Mouse (Mus musculus): ENCODE data around the gene Dexi.

Dexi gene

DNA sequence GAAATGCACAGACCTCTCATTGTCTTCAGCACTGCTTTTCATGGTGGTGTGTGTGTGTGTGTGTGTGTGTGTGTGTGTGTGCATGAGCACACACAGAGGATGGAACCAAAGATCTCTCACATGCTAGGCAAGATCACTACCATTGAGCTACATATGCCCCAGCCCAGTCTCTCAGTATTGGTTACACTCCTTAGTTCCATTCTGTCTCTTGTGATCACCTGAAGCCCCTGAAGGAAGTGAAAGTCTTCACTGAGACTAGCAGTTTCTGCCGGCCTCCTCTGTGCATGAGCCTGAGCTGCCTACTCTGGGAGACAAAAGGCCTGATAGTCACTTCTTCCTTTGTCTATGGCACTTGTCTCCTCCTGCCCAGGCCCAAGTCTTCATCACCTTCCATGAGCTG lies 43.7 kb downstream of the Dexi start:
- no peak for DNase-seq (ENCODE audit: low spot score in 2 of 2)

DNA sequence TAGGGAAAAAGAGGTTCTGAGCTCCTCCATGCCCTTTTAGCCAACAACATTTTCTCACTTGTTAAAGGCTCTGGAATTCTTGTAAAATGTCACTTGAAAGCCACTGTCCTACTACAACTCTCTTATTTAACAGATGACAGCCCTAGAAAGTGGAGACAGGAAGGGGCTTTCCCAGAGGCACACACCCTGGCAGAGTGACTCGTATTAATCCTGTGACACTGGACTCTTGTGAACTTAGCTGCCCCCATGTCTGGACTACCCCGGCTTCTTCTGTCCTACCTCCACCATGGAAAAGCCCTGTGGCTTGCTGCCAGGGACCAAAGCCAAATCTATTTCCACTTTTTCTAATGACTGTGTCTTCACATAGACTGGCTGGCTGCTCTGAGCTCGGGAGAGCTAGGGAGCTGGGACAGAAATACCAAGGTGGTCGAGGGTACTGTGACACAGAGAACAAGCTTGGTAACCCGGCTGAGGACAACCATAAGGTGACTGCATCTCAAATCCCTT lies 44.7 kb downstream of the Dexi start:
- no peak for DNase-seq (ENCODE audit: low spot score in 2 of 2)

DNA sequence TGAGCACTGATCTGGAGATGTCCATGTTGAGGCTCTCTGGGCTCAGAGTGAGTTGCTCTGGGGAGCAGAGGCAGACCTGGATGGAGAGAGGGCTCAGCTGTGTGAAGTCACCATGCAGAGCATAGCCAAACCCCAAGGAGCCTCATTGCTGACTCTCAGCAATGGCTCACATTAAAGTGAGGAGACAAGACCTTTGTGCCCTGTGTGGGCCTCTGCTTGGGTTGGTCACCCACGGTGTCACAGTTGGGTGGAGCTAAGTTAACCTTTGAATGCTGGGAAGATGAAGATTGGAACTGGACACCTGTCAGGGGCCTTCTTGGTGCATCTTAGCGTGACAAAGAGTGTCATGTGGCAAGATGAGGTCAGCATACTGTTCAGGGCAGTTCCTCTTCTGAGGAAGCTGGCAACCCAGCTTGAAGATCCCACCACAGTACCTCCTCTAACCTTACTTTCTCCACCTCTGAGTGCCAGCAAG lies 47.0 kb downstream of the Dexi start:
- DNase-seq (ENCODE audit: low spot score in 2 of 2) = no peak

DNA sequence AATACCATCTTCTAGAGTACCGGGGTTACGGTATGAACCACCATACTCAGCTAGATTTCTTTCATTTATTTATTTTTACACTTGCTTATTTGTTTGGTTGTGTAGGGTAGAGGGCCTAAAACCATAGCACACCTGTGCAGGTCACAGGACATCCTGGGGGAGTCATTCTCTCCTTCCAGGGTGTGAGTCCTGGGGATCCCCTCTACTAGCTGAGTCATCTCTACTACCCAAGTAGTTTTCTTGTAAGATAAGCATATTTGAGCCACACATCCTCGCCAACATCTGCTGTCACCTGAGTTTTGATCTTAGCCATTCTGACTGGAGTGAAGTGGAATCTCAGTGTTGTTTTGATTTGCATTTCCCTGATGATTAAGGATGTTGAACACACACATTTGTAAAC lies 50.3 kb downstream of the Dexi start:
- no peak for DNase-seq (ENCODE audit: low spot score in 2 of 2)

DNA sequence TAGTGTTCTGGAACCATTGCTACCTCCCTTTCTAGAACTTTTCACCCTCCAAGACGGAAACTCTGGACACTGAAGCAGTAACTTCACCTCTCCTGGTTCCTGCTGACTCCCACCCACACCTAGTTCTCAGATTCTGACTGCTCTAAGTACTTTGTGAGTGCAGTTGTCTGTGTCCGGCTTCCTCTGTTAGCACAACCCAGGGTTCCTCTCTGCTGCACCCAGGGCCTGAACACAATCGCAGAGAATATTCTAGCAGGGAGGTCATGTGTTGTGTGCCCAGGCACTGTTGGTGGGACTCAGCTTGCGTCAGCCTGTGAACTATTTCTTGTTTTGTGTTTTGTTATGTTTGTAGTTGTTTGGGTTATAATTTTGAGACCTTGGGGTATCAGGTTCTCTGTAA lies 51.1 kb downstream of the Dexi start:
- DNase-seq (ENCODE audit: low spot score in 2 of 2) = no peak

DNA sequence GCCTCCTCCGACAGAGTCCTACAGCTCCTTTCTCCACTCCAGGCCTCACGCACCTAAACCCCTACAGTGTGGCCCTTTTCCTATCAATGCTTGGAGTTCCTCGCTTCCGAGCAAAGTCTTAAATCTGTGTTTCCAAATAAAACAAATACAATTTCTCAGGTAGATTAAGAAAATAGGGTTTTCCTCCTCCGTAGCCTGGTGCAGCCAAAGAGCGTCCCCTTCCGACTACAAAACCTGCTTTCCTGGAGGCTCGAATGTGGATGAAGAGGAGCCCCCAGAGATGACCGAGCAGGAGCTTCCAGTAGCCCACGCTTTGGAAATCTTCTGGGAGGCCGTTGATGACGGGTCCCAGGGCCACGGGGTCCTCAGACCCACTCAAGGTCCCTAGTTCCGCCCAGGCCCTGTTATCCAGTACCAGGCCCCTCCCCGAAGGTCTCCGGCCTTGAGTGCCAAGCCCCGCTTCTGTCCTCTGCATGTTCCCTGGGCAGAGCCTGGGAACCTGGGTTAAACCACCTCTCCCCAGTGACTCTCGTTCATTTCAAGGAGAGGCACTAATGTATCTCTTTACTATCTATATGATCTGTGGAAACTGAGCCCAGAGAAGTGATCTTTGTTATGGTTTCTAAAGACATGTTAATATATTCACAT lies 52.2 kb downstream of the Dexi start:
- no peak for DNase-seq (ENCODE audit: low spot score in 2 of 2)

DNA sequence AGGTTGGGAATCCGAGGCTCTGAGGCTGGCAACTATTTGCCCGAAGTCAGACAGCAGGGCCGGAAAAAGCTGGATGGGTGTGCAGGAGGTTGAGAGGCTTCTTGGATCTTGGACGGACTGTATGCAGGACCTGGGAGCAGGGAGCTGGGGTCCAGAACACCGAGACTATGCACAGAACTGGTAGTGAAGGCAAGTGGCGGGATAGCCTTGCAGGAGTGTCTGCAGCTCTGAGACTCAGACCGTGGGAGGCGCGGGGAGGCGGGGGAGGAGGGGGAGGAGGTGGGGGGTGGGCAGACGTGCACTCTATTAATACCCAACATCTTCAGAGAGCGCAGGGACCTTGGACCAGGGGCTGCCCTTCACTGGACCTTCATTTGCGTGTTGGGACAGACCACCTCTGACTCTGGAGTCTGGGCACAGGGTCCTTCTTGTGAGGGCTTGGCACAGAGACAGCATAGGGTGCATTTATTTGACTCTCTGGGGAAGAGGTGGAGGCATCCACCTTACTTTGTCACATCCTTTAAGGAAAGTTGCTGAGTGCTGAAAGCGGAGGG lies 52.9 kb downstream of the Dexi start:
- no peak for DNase-seq (ENCODE audit: low spot score in 2 of 2)

DNA sequence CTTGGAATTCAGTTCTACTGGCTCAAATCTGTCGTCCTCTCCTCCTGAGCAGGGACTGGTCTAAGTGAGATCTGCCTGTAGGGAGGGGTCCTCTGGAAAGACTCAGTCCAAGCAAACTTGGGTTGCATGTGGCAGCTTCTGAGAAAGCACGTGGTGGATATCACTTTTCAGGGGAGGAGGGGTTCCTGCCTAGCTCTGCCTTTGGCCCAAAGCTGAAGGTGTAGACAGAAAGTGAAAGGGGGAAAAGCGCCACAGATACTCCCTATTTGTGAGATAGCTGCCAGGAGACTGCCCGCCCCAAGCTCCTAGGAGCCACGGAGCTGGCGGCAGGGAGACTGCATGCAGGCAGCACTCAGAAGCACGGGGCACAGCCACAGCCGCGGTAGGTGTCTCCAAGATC lies 53.4 kb downstream of the Dexi start:
- DNase-seq (ENCODE audit: low spot score in 2 of 2) = no peak

DNA sequence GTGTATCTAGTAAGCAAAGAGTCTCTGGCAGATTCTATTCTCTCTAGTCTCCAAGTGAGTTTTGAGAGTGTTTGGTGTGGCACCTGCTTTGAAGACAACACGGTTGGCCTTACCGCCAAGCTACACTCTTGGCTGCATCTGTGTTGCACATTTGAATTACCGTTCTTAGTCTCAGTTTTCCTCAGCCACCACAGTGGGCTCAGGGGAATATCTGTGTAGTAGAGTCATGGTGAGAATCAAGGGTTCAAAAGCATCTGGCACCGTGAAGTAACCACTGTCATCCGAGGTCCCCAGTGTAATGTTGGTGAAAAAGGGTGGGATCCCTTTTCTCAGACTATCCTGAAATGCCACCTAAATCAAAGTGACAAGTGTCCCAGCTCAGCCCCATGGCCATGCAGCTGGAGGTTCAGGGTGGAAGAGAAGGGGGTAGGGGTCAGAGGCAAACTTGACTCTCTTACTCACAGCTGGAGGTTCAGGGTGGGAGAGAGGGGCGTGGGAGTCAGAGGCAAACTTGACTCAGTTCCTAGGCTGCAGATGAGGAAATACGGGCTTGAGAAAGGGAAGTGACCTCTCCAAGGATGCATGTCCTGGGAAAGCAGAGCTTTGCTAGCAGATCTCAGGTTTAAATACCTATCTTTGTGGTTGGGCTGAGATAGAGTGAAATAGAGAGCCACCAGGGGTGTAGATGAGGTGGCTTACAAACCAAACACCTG lies 53.9 kb downstream of the Dexi start:
- no peak for DNase-seq (ENCODE audit: low spot score in 2 of 2)

DNA sequence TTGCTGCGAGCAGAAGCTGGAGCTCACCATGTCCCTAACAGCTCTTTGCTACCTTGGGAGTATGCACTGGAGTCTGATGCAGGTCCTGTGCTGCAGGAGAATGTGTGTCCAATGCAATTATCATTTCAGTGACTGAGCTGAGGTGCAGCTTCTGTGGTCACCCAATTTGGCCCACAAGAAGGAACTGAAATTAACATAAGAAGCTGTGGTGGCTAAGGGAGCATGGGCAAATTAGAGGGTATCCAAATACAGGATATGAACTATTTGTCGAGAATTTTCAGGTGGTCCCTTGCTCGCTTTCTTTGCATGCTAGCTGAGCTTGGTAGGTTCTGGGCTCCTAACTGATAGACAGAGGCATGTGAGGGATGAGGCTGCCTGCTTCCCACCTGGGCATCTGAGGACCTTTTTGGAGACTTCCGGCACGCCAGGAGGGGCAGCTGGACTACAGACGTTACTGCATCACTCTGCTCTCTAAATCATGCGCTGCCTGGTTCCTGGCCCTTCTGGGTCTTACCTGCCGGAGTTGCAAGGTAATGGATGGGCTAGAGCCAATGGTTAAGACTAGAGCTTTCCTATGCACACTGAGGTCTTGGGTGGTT lies 54.9 kb downstream of the Dexi start:
- no peak for DNase-seq (ENCODE audit: low spot score in 2 of 2)

DNA sequence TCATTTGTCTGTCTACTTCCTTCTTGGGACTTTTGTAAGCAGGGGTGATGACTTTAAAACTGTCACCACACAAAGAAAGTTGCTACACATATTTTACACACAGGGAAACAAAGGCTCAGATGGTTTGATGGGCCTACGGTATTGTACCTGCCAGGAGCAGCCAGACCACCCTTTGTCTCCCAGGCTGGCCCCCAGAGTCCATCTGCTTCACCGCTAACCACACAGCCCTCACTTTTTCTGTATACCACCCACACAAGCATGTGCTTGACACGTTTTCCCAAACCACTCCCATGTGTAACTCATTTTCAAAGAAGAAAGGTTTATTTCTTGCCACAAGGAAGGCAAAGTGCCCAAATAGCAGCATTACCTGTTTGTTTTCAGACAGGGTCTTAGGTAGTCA lies 55.9 kb downstream of the Dexi start:
- no peak for DNase-seq (ENCODE audit: low spot score in 2 of 2)

DNA sequence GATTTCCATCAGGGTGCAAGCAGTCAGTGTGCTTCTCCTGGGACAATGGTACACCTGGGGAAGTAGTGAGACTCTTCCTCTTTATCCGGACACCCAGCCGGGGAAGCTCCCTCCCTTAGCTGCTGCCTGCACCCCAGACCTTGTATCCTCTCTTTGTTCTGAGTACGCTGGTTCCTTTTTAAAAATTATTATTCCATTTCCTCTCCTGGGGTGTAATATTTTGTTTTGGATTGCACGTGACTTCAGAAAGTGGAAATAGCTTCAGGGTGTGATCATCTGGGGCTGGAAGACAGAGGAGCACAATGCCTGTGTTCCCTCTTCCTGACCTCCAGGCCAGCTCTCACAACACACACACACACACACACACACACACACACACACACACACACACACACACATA lies 60.5 kb downstream of the Dexi start:
- DNase-seq (ENCODE audit: low spot score in 2 of 2) = no peak

DNA sequence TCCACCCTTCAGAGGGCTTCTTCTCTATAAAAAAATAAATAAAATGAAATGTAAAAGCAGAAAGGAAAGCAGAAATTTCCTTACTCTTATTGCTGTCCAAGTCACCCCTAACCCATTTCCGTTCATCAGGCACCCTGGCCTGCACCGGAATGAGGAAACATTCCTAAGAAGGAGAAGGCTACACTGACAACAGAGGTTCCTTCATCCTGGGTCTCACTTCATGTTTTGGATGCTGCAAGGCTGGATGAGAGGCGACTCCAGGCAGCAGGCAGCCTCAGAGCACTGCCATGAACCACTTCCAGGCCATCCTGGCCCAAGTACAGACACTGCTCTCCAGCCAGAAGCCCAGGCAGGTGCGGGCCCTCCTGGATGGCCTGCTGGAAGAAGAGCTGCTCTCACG lies 63.0 kb downstream of the Dexi start, which contains the start of gene Ciita:
Ciita (plus strand) TSS at position 203 of the 400 bp plus-strand sequence.
- DNase-seq (ENCODE audit: low spot score in 2 of 2) = no peak

DNA sequence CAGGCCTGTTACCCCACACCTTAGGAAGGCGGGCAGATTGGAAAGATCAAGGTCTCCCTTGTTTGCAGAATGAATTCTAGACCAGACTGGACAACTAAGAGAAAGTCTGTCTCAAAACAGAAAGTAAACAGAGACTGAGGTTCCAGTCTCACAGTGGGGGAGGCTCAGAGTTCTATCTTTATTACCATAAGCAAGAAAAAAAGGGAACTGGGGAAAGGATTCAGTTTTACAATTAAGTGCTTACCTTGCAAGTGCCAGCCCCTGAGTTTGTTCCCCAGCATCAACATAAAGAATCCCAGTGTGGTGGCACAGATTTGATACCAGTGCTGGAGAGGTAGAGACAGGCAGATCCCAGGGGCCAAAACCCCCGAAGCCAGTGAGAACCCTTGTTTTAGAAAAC lies 66.9 kb downstream of the Dexi start:
- no peak for DNase-seq (ENCODE audit: low spot score in 2 of 2)

DNA sequence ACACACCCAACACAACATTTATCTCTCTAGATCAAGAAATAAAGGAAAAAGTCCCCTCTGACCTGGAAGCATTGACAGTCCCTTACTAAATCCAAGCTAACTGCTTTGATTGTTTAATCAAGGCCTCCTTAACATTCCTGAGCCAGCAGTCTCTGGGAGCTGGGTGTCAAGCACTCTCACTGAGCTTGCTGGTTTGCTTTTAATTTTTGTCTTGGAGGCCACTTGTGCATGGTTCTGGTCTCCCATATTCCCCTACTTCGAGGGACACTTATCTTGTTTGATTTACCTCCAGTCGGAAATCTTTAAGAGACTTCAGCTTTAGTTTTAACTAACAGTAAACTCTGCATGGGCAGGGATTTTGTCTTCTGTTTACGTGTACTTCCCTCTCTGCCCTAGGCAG lies 67.9 kb downstream of the Dexi start:
- DNase-seq (ENCODE audit: low spot score in 2 of 2) = no peak

DNA sequence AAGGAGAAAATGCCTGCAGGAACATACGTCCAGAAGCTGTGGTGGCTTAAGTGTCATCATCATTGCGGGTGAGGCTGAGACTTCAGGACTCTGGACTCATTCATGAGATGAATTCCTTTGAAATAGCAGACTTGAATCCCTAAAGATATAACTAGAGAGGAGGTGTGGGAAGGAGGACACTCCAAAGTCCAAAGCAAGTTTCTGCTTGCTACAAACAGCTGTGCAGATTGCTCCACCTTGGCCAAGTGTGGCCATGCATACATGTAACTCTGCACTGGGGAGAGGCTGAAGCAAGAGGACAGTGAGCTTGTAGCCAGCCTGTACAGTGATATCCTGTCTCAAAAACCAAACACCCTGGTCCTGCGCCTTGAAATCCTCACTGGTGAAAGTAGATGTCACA lies 70.9 kb downstream of the Dexi start:
- no peak for DNase-seq (ENCODE audit: low spot score in 2 of 2)

DNA sequence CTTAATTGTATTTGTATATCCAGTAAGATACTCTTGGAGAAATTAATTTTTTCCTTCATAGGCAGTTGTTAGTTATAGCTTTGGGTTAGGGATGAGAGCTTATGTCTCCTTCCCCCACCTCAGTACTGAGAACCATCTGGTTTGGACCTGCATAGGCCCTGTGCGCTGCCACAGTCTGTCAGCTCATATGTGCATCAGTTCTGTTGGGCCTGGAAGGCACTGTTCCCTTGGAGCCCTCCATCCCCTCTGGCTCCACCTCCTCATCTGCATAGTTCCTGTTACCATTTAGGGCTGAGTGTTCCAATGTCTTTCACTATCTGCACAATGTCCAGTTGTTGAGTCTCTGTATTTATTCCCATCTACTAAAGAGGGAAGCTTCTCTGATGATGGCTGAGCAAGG lies 74.7 kb downstream of the Dexi start:
- no peak for DNase-seq (ENCODE audit: low spot score in 2 of 2)

DNA sequence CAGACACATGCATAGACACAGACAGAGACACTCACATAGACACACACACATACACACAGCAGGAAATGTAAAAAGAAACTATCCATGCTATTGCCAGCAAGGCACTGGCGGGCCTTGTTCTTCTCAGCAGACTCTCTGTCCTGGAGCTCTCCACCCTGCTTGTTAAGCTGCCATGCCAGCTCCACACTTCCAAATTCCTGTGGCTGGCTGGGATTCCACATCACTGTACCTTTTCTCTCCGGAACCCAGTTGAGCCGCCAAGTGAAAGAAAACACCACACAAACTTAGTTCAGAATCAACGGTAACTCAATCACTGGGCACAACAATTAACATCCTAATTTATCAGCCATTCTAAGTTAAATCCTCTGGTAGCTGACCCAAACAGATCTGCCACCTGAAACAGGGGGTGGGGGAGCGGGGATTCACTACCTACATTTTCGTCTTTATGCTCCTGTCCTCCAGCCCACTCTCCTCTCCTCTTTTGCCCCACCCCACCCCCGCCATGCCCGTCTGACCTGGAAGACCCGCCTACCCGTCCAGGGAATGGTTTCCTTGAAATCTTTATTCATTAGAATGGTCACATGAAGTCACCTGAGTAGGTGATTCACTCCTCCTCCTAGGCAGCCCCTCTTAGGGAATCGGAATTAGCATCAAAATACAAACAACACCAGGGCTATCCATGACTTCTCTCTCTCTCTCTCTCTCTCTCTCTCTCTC lies 75.3 kb downstream of the Dexi start:
- DNase-seq (ENCODE audit: low spot score in 2 of 2) = no peak

DNA sequence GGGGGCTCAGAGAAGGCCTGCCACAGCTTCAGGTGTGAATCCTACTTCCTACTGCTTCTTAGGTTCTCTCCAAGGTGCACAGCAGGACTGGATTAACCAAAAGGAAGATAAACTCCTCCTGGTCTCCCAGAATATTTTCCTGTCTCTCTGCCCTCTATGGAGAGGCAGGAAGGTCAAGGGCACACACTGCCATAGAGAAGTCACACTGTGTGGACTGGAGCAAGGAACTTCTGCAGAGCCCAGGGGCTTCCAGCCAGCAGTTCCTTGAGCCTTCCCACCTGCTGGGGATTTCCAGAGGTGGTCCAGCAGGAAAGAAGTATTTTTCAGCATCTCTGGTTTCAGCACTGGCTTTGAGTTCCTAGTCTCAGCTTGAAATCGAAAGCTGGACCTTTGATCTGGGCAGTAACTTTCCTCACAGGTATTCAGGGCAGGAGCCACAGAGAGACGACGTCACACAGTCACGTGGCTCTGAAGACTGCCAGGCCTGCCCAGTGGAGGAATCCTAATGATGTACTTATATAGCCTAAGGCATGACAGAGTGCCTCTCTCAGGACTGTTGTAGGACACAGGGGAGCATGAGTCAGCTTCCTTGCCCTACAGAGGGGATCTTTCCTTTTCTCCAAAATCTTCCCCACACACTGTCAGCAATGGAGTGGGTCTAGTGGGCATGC lies 77.7 kb downstream of the Dexi start:
- no peak for DNase-seq (ENCODE audit: low spot score in 2 of 2)

DNA sequence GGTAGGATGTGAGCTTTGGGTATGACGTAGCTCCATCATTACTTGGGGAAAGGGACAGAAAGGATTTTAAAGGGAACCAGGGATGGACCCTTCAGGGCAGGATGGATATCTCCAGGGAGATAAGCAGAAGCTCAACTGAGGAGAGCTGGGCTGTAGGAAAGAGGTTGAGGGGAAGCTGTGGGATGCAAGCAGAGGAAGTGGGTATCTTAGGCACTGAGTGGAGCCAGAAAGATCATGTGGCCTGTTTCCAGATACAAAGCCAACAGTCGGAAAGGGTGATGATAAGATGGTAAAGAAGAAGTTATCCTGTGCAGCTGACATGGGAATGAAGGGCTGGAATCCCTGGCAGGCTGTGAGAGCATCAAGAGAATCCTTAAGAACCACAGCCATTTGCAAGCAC lies 81.7 kb downstream of the Dexi start:
- DNase-seq (ENCODE audit: low spot score in 2 of 2) = no peak

DNA sequence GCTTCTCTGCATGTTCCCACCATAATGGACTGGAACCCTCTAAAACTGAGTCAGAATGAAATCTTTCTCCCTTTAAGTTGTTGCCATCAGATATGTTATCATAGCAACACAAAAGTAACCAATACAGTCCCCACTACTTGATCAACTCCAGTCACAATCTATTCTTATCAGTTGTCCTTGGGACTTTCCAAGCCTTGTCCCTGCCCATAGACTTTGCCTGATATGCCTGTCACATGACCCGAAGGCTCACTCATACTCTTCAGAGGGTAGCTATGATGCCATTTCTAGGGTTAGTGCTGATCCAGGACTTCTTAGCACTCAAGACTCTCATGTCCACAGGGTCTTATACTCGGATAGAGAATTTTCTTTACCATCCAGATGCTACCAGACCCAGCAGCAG lies 82.7 kb downstream of the Dexi start:
- DNase-seq (ENCODE audit: low spot score in 2 of 2) = no peak

DNA sequence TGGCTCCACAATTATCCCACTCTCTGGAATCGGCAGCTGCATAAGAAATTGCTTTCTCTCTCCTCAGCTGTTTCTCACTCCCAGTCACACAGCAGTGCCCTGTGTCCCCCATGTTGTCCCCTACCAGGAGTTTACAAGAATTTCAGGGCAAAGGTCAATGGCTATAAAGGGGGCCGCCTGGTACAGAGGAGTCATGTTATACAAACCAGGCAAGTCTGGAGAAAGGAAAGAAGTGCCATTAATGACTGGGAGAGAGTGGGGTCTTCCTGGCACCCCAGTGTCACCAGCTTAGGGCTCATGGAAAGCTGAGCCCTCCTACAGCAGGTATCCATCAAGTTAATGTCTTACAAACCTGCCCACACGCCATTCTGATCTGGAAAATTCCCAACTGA lies 88.3 kb downstream of the Dexi start:
- DNase-seq (ENCODE audit: low spot score in 2 of 2) = no peak

Data from right cerebral cortex, adult 2 months (tissue).